Mouse (Mus musculus): Measurements from ENCODE around the gene Nt5dc3. TPM values are rescaled to one million over a fixed set of nuclear protein-coding genes. Genes with fewer than 3 reads are reported as not detected.
A peak's percentile ranks its signal among the peaks of the same experiment; 100 is the strongest.

The Nt5dc3 gene
- total and polyA plus RNA-seq, 2 experiments from 2014 or later = 13.2 to 56.2 TPM

- ATAC-seq (ENCODE audit: low FRiP score) (no peak), DNase-seq (ENCODE audit: low spot score) (peak; percentile 15)
- Histone ChIP-seq H3K27ac (ENCODE audit: low read depth, low read length) (no peak overlapping the region), H3K9ac (replicated peaks; ENCODE audit: low read length, poor library complexity, severe bottlenecking) (no peak overlapping the region), H3K4me3 (ENCODE audit: low read depth, low read length) (no peak overlapping the region), H3K4me1 (ENCODE audit: insufficient read depth, low read length) (no peaks in the 10 kb centered on the region), H3K27me3 (ENCODE audit: insufficient read depth, low read length) (no peaks in the 10 kb centered on the region), H3K36me3 (ENCODE audit: insufficient read depth, low read length) (peaks cover 34% of the 10 kb centered on the region), H3K4me2 (ENCODE audit: low read depth, low read length, poor library complexity, severe bottlenecking) (no peak overlapping the region), H3K9me3 (ENCODE audit: low read length) (no peaks in the 10 kb centered on the region)
- WGBS = 93% methylated on average over 6 of the region's 6 CpGs
- TF ChIP-seq CTCF (IDR thresholded peaks at IDR 0.05) = no peak
Measured at GRCm38 (mm10) chr10:86838827-86839226, 60.0 kb downstream of the Nt5dc3 start.

GRCm38 (mm10) chr10:86842659-86843058, 63.9 kb downstream of the Nt5dc3 start:
- ATAC-seq (ENCODE audit: low FRiP score) (no peak), DNase-seq (ENCODE audit: low spot score) (no peak)
- Histone ChIP-seq H3K4me3 (ENCODE audit: low read depth, low read length) (no peak overlapping the region), H3K27ac (ENCODE audit: low read depth, low read length) (no peak overlapping the region), H3K4me1 (ENCODE audit: insufficient read depth, low read length) (no peaks in the 10 kb centered on the region), H3K4me2 (ENCODE audit: low read depth, low read length, poor library complexity, severe bottlenecking) (no peak overlapping the region), H3K9ac (replicated peaks; ENCODE audit: low read length, poor library complexity, severe bottlenecking) (no peak overlapping the region), H3K36me3 (ENCODE audit: insufficient read depth, low read length) (peaks cover 10% of the 10 kb centered on the region; the same call in 1 of the 2 replicates), H3K9me3 (ENCODE audit: low read length) (no peaks in the 10 kb centered on the region), H3K27me3 (ENCODE audit: insufficient read depth, low read length) (no peaks in the 10 kb centered on the region)
- TF ChIP-seq CTCF (IDR thresholded peaks at IDR 0.05) = no peak
- WGBS = 88% methylated on average over 5 of the region's 5 CpGs

GRCm38 (mm10) chr10:86846926-86847467, 68.2 kb downstream of the Nt5dc3 start:
- whole genome bisulfite sequencing = 86% methylated on average over 9 of the region's 9 CpGs
- no peak for ATAC-seq (ENCODE audit: low FRiP score)
- TF ChIP-seq CTCF (IDR thresholded peaks at IDR 0.05) = no peak

GRCm38 (mm10) chr10:86849087-86849486, 70.3 kb downstream of the Nt5dc3 start:
- no peak overlapping the region for H3K4me3 ChIP-seq (ENCODE audit: low read depth, low read length)
- ATAC-seq (ENCODE audit: low FRiP score) (no peak), DNase-seq (ENCODE audit: low spot score) (no peak)
- no peaks in the 10 kb centered on the region for H3K27me3 ChIP-seq (ENCODE audit: insufficient read depth, low read length)
- whole genome bisulfite sequencing = 89% methylated on average over 4 of the region's 4 CpGs
- no peaks in the 10 kb centered on the region for H3K36me3 ChIP-seq (ENCODE audit: insufficient read depth, low read length)
- no peak overlapping the region for H3K9ac ChIP-seq (replicated peaks; ENCODE audit: low read length, poor library complexity, severe bottlenecking)
- H3K9me3 ChIP-seq (ENCODE audit: low read length) = no peaks in the 10 kb centered on the region
- H3K27ac ChIP-seq (ENCODE audit: low read depth, low read length) = no peak overlapping the region
- TF ChIP-seq CTCF (IDR thresholded peaks at IDR 0.05) = no peak
- no peak overlapping the region for H3K4me2 ChIP-seq (ENCODE audit: low read depth, low read length, poor library complexity, severe bottlenecking)
- no peaks in the 10 kb centered on the region for H3K4me1 ChIP-seq (ENCODE audit: insufficient read depth, low read length)

More at GRCm38 (mm10) chr10:86846926-86847467, 68.2 kb downstream of the Nt5dc3 start:
- Histone ChIP-seq H3K9ac (replicated peaks; ENCODE audit: low read length, poor library complexity, severe bottlenecking) (no peak overlapping the region), H3K4me1 (ENCODE audit: insufficient read depth, low read length) (no peaks in the 10 kb centered on the region), H3K4me2 (ENCODE audit: low read depth, low read length, poor library complexity, severe bottlenecking) (no peak overlapping the region), H3K27me3 (ENCODE audit: insufficient read depth, low read length) (no peaks in the 10 kb centered on the region), H3K9me3 (ENCODE audit: low read length) (no peaks in the 10 kb centered on the region), H3K4me3 (ENCODE audit: low read depth, low read length) (no peak overlapping the region), H3K27ac (ENCODE audit: low read depth, low read length) (no peak overlapping the region), H3K36me3 (ENCODE audit: insufficient read depth, low read length) (0 out of 2 replicates have a peak, but pooled peaks cover 3% of the 10 kb centered on the region)
- DNase-seq (ENCODE audit: low spot score) = no peak

- no peak overlapping the region for H3K4me3 ChIP-seq (ENCODE audit: low read depth, low read length)
- H3K4me1 ChIP-seq (ENCODE audit: insufficient read depth, low read length) = no peaks in the 10 kb centered on the region
- ATAC-seq (ENCODE audit: low FRiP score) = no peak
- H3K27ac ChIP-seq (ENCODE audit: low read depth, low read length) = no peak overlapping the region
- H3K9ac ChIP-seq (replicated peaks; ENCODE audit: low read length, poor library complexity, severe bottlenecking) = no peak overlapping the region
- no peak overlapping the region for H3K4me2 ChIP-seq (ENCODE audit: low read depth, low read length, poor library complexity, severe bottlenecking)
- DNase-seq (ENCODE audit: low spot score) = no peak
- no peak for TF ChIP-seq CTCF (IDR thresholded peaks at IDR 0.05)
- no peaks in the 10 kb centered on the region for H3K9me3 ChIP-seq (ENCODE audit: low read length)
- no peaks in the 10 kb centered on the region for H3K36me3 ChIP-seq (ENCODE audit: insufficient read depth, low read length)
- WGBS = 78% methylated on average over 4 of the region's 4 CpGs
- no peaks in the 10 kb centered on the region for H3K27me3 ChIP-seq (ENCODE audit: insufficient read depth, low read length)
Measured at GRCm38 (mm10) chr10:86849508-86849907, 70.7 kb downstream of the Nt5dc3 start.

- no peak for TF ChIP-seq CTCF (IDR thresholded peaks at IDR 0.05)
- peak; percentile 51; the same call in 1 of the 2 replicates for ATAC-seq (ENCODE audit: low FRiP score)
Measured at GRCm38 (mm10) chr10:86852160-86852559, 73.4 kb downstream of the Nt5dc3 start.

More at GRCm38 (mm10) chr10:86852160-86852559, 73.4 kb downstream of the Nt5dc3 start:
- WGBS = 66% methylated on average over 6 of the region's 6 CpGs
- H3K27me3 ChIP-seq (ENCODE audit: insufficient read depth, low read length) = no peaks in the 10 kb centered on the region
- H3K9me3 ChIP-seq (ENCODE audit: low read length) = no peaks in the 10 kb centered on the region
- no peak overlapping the region for H3K4me2 ChIP-seq (ENCODE audit: low read depth, low read length, poor library complexity, severe bottlenecking)
- no peak overlapping the region for H3K27ac ChIP-seq (ENCODE audit: low read depth, low read length)
- no peak overlapping the region for H3K4me3 ChIP-seq (ENCODE audit: low read depth, low read length)
- H3K4me1 ChIP-seq (ENCODE audit: insufficient read depth, low read length) = no peaks in the 10 kb centered on the region
- no peaks in the 10 kb centered on the region for H3K36me3 ChIP-seq (ENCODE audit: insufficient read depth, low read length)
- H3K9ac ChIP-seq (replicated peaks; ENCODE audit: low read length, poor library complexity, severe bottlenecking) = no peak overlapping the region
- peak; percentile 46 for DNase-seq (ENCODE audit: low spot score)
